Mouse (Mus musculus): ENCODE results near the gene Ercc6.

GRCm38 (mm10) chr14:32533148-32533520 is 19.8 kb downstream of the Ercc6 start:
- no peak for TF ChIP-seq POLR2A (IDR thresholded peaks at IDR 0.05; ENCODE audit: insufficient read depth, low read depth, low read length)
- TF ChIP-seq CTCF (IDR thresholded peaks at IDR 0.05; ENCODE audit: insufficient read depth, low read depth, low read length), result no peak

All from olfactory bulb, adult 2 months (tissue).